Mouse (Mus musculus): ENCODE measurements around the gene Cst3.

The Cst3 gene

GRCm38 (mm10) chr2:148856630-148857400 is 18.7 kb downstream of the Cst3 start:
- no peak for DNase-seq (ENCODE audit: low spot score in 2 of 2)

DNA sequence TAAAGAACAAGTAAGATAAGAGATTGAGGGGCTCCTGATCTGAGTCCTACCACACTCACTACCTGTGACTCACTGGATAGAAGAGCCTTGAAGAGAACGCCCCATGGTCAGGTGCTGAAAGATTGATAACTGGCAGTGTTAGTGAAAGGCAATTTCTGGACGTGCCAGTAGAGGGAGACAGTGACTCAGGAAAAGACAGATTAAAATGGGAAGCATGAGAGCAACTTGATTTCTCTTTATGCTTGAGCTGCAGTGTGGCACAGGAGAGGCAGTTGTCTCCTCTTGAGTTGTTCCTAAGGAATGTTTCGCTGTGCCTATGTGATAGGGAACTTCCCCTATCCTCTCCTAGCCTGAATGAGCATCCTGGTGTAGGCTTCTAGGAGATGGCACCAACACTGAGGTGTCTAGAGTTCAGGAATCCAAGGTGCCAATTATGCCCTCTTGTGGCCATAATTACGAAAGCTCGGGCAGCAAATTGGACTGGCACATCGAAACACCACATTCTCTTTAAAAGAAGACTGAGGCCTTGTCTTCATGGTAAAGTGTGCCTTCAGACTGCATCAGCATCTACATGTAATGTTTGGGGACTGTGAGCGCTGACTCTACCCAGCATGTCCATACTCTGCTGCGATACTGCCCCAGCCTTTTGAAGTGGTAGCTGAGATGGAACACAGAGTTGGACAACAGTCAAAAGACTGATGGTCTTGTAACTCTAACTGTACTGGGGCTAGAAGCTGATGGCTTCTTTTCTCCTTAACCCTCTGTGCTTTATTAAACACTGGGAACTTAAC is 24.2 kb downstream of the Cst3 start:
- peak; percentile 67 to 75 for DNase-seq (ENCODE audit: low spot score in 2 of 2)

DNA sequence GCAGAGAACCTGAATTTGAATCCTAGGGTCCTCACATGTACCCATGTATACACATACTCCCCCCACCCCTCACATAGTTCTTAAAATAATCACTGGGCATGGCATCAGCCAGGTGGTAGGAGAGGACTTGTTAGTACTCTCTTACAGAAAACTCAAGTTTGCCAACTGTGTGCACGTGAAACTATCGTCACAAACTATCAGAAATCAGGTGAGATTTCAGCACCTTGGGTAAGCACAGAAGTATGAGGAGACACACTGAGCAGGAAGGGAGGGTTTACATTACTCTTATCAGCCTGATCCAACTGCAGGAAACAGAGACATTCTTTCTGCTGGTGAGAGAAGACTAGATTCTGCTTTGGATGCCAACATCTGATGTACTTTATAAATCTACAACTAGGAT is 36.3 kb downstream of the Cst3 start:
- no peak for DNase-seq (ENCODE audit: low spot score in 2 of 2)

DNA sequence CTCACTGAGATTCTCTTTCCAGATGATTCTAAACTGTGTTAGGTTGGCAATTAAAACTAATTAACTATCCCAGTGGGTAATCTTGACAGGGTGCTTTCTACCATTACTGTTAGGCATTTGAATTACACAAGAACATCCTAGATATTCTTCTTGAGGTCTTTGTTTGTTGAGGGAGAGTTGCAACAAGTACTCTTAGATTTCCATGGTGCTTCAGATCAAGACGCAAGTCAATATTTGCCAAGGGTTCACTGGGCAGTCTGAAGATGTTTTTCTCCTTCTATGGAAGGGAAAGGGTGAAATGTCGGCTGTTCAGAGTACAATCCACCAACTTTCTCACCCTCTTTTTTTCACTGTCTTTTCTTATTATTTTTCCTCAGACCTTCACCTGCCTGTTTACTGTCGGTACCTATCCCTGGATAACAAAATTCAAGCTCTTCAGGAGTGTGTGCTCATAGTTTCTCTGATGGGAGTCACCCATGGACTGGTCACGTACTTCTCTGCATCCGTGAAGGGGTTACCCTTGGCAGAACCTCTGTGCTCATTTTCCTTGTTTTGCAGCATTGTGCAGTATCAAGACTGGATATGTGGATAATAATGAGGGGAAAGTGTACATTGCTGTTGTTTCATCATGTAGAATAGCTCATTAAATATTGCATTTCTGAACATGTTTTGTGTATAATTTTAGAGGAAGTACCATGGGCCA is 37.3 kb downstream of the Cst3 start:
- no peak for DNase-seq (ENCODE audit: low spot score in 2 of 2)

- DNase-seq (ENCODE audit: low spot score in 2 of 2), result no peak
Measured at GRCm38 (mm10) chr2:148834912-148835311, 40.6 kb downstream of the Cst3 start, which contains the start of gene Cst9. Gene Cst9, plus strand, starts transcription at chr2:148835147.

GRCm38 (mm10) chr2:148825986-148826385 is 49.5 kb downstream of the Cst3 start:
- no peak for DNase-seq (ENCODE audit: low spot score in 2 of 2)

Measured in right cerebral cortex, postnatal 36 days (tissue).